Mouse (Mus musculus): ENCODE measurements around the gene Mef2c.

Gene Mef2c

DNA sequence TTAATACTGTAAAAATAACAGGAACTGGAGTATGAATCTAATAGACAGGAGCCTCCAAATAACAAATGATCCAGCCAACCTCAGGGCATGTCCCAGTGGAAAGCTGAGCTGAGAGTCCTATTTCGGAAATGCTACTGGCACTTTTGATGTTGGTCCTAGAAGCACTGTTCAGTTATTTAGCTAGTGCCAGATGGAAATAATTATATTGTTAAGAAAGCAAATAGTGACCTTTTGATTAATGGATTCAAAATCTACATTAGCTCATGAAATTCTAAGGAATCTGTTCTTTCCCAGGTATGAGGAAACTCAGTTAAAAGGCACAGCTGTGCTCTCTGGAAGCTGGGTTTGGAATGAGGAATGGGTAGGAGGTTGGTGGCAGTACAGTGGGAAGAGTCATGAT, 108.4 kb downstream of the Mef2c start:
- no peak for DNase-seq

DNA sequence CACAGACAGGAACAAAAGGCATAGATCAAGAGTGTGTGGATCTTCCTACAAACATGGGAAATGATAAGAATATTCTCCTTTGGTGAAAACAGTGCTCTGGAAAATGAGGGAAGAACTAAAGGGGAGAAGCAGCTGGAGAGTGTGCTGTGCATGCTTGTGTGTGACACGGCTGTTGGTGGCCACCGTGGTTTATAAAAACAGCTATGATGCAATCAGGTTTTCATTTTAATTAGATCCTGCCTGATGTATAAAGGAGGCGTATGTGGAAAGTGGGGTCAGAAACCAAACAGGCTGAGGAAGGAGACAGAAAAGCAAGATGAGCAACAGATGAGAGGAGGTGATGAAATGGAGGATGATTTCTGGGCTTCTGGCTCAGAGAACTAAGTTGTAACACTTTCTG, 112.0 kb downstream of the Mef2c start:
- DNase-seq, result no peak

DNA sequence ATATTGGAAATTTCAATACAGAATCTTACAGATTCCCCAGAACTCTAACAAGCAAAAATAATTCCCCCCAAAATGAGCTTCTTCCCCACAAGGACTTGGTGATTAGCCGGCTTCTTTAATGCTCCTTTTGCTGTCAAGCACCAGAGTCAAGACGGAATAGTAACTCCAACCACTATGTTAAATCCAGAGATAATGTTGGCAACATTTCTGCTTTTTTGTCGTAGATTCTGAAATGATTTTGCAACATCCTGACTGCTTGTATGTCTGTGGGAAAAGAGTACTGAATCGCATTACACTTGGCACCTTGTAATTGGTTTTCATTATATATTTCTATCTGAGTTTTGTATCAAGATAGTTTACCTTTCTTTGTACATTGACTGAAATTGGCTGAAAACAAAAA, 120.8 kb downstream of the Mef2c start:
- no peak for DNase-seq

DNA sequence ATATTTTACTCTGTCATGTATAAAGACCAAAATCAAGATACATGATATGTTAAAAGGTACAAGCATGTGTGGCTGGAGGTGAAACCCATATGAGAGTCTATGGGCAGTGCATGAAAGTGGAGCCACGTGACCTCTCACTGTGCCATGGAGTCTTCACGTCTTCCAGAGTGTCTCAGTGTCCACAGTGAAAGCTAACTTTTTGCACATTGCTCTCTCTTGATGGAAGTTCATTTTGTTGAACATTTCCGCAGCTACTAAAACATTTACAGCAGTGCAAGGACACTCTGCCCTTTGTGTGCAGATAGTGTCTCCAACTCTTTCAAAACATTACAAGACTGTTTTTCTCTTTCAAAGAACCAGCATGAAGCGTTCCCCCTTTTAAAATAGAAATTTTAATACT, 123.6 kb downstream of the Mef2c start:
- DNase-seq, result no peak

DNA sequence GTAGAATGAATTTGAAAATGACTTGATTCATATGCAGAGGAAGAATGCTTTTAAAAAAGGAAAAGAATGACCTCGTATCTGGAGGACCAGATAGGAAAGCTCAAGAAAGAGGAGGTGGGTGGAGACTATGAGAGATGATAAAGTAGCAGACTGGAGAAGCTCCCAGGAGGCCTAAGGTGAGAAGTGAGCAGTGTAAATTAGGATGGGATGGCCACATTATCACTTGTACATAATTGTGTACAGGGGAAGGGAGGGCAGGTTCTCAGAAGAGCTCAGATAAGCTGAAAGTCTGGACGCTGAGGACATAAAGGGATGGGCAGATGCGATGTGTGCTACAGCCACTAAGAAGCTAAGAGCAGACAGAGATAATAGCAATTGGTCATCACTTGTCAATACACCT, 124.3 kb downstream of the Mef2c start:
- no peak for DNase-seq

DNA sequence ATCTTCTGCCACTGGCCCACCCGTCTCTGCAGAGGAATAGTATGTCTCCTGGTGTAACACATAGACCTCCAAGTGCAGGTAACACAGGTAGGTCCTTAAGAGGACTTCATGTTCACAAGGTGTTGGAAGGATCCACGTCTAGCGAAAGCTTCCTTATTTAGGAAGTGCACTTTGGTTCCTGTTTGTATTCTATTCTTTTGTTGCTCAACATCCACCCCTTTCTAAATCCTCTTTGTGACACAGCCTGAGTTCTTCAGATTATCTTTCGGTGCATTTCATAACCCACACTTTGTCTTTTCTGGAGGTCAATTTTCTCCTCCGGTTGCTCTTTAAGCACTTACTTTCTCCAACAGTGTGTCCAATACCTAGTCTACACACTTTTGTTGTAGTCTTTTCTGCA, 129.3 kb downstream of the Mef2c start:
- DNase-seq, result no peak

DNA sequence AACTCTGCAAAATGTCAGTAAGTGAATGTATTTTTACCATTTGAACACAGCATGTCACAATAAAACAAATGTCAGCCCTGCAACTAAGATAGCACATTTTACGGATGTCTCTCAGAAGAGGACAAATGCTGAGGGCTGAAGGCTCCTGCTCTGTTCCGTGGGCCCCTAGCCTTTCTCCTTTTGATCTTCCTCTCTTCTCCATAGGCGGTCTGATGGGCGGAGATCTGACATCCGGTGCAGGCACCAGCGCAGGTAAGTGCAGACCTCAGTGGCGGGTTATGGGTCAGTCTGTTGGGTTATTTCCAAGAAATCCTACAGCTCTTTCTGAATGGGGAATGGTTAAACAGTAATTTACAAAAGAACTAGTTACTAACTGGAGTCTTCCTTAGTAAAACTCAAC, 131.4 kb downstream of the Mef2c start:
- DNase-seq, result no peak

DNA sequence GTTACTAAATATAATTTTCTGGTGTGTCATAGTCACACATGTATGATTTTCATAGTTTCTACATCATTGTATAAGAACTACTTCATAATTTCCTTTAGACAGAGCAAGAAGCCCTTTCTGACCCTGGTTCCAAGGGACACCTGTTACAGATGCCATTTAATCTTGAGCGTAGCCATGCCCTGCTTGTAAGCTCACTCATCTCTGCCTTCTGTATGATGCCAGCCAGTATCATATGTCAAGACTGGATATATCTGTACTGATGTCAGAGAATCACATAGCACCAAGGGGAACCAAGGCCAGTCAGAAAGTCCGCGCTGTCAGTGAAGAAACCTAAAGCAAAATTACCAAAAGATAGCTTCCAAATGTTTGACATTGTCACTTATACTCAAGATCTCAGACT, 133.8 kb downstream of the Mef2c start:
- DNase-seq, result no peak

DNA sequence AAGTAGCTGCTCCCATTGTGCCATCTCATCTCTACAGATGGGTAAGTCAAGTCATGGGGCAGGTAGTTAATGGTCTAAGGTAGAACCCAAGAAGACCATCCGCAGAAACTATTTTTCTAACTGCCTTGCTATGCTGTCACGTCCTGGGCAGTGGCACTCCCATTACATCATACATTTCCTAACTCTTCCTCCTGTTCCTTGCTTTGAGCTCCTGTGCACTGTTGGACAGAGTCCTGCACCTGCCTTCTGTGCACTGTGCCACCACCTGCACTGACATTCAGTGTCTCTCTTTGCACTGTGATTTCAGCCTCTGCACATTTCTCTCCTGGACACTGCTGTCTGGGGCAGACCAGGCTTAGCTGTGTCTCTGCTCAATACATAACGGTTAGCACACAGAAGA, 134.9 kb downstream of the Mef2c start:
- no peak for DNase-seq

DNA sequence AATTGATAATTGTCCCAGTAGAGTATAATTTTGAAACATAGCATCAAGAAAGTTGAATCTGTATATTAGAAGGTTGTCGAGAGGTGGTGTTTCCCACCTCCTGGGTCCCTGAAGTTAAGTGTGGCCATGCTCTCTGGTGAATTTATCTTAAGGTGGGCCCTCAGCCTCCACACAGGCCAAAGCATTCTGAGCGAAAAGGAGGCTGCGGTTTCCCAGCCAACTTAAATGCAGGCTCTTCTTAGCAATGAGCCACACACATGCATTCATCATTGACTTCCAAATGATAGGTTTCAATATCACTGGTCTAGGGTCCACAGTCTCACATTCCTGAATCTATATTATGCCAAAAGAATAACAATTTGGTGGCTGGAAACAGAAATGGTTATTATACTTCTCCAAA, 145.2 kb downstream of the Mef2c start:
- no peak for DNase-seq

DNA sequence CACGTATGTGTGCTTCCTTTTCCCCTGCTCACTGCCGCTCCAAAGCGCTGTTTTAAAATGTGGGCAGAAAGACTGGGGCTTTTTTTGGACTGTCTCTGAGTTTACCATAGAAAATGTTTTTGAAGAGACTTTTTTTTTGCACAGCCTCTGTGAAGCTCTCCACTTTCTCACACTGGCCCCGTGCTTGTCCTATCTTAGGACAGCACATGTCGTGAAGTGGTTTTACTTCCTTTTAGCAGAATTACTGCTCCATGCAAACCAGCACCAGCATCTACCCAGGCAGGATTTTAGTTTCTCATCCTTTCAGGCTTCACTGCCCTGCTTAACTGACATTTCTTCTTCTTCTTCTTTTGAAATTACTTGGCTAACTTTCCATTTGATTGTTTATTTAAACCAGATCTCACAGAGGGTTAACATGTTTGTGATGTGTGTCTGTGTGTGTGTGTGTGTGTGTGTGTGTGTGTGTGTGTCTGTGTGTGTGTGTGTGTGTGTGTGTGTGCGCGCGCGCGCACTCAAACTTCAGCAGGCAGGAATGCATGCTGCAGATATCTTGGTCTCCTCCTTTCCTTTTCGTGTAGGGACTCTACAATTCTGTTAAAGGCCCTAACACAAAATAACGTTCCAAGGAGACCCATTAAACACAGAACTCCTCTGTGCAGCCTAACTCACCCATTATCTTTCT, 146.1 kb downstream of the Mef2c start:
- no peak for DNase-seq

DNA sequence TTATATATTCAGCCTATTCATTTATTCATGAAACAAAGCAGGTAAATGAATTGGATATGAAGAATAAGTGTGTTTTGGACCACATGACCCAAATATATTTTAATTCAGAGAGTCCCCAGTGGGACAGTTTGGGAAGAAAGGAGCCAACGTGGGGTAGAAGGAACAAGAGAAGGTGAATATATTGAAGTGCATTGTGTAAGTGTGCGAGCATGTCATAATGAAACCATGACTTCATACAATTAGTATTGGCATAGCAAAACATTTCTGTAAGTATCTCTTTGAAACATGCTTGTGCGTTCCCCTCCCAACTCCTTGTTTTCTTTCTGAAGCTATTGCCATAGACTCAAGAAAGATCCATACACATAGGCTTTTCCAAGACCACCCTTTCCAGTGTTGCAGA, 147.0 kb downstream of the Mef2c start:
- no peak for DNase-seq

DNA sequence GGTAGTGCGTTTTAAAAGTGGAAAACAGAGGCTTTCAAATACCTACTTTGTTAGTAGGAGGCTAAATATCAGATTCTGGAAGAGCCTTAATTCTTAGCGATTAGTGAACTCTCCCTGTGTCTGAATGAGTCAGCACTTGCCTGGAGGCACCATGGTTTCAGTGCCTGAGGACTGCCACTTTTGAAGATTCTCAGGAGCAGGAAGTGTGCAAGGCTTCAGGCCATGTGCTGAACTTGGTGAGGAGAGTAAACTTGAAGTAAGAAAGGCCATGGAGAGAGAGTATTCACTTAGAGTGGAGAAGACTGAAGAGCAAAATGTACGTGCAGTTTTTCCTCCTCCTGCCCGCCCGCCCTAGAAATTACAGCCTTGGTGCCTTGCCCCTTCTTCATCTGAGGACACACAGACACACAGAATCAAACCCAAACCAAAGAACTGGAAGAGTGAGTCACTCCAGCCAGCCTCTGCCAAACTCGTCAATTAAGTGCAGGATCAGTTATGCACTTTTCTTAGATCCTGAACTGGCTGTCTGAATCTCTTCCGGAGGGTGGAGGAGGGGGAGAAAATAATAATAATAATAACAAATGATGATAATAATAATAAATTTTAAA, 148.2 kb downstream of the Mef2c start:
- DNase-seq, result no peak

DNA sequence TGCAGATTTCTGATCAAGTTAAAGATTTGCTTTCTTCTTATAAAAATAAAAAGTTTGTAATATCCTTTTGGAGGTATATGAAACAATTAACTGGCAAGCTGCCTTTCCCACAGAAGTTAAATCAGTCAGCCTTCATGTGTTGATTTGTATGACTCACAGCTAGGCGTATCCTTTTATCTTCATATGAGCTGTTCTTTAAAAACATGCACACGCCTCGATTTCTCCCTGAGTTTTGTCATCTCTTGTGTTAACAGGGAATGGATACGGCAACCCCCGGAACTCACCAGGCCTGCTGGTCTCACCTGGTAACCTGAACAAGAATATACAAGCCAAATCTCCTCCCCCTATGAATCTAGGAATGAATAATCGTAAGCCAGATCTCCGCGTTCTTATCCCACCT, 148.7 kb downstream of the Mef2c start:
- DNase-seq, result no peak

DNA sequence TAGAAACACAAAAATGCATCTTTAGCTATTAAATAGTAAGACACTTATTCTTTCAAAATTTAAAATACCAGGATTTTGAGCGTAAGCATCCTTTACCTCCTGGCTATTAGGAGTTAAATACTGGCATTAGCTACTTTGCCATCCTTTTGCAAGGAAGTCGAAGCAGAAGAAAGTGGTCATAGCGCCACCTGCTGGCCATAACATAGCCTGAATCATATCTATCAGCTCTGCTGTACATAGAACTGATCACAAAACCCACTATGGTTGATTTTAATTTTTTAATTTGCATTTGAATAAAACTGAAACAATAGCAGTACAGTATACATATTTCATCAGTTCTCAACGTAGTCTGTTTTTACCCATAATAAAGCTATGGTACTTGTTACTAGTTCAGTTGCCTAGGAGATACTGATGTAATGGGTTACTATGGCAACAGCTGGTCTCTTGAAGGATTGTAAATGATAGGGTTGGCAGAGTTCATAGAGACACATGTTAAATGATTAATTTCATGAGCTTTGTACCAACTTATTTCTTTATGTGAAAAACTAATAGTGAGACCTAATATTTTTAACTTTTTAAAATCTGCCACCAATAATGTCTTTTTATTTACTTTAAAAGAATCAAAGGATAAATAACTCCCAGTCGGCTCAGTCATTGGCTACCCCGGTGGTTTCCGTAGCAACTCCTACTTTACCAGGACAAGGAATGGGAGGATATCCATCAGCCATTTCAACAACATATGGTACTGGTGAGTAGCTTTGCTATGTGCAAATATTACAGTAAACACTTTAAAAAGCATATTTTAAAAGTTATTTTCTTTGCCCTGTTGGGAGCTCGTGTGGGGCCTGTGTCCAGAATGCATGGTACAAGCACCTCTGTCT, 151.3 kb downstream of the Mef2c start:
- peak; percentile 95 for DNase-seq

DNA sequence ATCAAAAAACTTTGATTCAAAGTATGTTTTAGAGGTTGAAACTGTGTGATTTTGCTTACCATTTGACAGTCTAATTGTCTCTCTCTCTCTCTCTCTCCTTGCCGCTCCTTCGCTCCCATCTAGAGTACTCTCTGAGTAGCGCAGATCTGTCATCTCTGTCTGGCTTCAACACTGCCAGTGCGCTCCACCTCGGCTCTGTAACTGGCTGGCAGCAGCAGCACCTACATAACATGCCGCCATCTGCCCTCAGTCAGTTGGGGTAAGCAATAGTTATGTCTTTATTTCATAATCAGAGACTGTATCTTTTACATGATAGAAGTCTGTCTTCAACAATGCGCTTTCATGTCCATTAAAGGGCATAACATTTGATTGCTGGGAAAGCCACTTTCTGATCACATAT, 152.3 kb downstream of the Mef2c start:
- DNase-seq, result no peak

DNA sequence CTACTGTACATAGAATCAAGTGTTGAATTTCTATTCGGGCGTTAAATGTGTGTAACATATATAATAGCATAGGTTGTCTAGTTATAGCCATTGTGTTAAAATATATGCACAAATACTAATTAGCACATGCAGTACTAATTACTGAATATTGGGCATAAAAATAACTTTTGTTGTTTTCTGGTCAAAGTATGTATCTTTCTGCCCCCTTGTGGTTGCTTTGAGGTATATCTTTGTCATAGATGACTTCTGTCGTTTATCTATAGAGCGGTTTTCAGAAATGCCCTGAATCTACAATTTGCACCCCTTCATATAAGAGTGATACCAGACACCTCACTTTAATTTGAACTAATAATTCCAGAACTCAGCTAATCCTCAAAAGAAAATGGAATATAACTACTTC, 152.9 kb downstream of the Mef2c start:
- DNase-seq, result no peak

DNA sequence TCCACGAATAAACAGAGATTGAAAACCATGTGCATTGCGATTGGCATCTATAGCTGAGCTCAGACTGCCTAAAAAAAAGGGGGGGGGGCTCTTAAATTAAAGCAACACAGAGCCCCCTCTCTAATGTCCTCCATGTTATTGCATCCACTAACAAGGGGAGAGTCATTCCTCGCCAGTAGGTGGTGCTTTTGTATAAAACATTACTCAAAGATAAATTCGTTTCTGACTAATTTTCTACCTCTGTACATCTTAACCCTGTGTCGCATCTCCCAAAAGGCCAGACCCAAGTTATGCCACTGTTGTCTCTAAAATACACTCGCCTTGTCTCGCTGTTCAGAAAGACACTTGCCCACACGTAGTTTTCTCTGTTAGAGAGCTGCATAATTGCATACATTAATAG, 156.9 kb downstream of the Mef2c start:
- DNase-seq, result no peak

DNA sequence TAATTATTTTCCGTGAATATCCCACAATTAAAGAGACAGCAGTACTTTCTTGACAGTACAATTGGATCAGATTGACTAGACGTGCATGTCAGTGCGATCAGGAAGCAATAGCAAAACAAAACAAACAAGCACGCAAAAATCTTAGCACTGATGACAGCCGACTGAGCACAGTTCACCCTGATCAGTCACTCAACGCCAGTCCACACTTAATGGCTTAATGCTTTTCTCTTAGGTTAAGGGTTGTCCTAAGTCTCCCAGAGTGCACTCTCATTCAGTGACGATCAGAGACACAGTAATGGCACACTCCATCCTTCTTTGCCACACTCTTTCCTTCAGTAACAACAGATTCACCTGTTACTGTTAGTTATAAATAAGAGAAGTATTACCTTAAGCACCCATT, 157.3 kb downstream of the Mef2c start:
- no peak for DNase-seq

DNA sequence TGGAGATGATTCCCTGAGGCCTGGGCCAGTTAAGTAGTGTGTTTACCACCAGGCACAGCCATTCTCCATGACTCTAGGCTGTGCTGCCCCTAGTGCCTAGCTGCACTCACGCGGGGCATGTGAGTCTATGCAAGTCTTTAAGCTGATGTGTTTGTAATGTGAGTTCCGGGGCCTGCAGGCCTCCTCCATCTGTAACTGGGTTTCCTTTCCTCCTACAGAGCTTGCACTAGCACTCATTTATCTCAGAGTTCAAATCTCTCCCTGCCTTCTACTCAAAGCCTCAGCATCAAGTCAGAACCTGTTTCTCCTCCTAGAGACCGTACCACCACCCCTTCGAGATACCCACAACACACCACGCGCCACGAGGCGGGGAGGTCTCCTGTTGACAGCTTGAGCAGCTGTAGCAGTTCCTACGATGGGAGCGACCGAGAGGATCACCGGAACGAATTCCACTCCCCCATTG, 158.3 kb downstream of the Mef2c start:
- DNase-seq, result peak; percentile 41

DNA sequence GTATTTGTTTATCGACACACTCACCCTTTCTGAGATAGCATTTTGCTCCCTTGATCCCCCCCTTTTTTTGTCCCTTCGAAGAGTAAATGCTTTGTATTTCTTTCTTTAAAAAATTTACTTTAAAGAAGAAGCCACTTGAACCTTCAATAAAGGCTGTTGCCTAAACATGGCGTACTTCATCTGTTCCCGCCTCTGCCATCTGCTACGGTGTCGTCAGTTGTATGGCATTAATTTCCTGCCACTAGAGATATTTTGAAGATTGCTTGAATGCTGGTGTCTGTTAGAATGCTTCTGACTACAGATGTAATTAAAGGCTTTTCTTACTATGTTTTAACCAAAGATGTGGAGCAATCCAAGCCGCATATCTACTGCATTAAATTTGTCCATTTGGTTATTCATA, 162.3 kb downstream of the Mef2c start:
- DNase-seq, result no peak

DNA sequence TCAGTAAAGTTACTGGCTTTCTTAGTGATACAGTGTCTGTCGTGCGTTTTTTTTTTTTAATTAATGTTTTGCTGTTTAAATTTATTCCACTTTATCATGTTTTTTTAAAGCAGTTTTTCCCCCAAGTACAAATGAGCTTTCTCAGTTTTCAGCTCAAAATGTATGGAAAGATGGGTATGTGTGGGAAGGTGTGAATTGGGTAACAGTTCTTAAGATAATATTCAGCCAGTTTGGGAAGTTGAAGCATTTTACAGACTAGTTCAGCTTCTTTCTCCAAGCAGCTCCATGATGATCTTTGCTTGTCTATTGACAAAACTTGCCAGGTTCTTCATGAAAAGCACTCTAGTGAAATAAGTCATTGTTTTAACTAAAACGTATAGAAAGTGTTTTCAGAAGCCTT, 163.2 kb downstream of the Mef2c start:
- DNase-seq, result no peak

DNA sequence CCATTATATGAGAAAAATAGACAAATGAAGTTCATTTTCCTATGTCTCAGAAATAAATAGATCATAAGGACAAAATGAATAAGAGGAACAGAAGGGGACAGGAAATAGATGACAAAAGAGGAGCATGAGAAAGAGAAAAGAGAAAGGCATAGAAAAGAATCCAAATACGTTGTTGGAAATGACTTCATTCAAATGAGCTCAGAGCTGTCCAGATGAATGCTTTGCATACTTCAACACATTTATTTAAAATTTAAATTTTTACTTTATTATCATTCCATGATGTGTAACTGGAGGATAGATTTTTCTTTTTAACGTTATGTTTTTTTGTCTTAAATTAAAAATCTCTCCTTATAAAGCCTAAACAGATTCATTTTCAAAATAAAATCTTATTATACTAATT, 203.8 kb downstream of the Mef2c start:
- no peak for DNase-seq

DNA sequence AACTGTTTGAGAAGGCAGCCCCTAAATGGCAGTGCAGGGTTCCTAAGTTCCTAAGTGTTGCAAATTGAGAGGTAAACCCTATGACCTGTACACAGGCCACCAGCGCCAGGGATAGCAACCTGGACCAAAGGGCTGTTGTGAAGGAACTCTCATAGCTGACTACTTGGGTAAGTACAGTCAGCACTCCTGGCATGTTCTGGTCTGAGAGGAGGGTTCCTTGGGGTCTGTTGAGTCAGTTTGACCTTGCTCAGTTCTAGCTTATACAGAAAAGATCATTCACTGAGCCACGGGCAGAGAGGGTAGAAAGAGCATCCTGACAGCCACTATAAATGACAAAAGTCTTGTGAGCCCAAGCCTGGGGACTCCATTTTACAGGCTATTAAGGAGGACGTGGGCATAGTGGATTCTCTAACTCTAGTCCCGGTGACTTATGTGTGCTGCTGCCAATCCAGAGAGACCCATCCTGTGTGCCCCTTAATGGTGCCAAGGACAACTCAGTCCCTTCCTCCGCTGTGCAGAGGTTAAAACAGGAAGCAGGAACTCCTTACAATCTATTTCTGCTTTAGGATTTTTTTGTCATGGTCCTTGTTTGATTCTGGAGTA, 209.0 kb downstream of the Mef2c start:
- no peak for DNase-seq
